Mouse (Mus musculus) frontal cortex, postnatal 10 days (tissue): ENCODE results near the gene Prss35.

Source experiments
- DNase-seq, 2 experiments: peaks; one replicate each; pipeline ENCODE4 v3.0.0; 2022; ENCODE audit warnings: low spot score in 2 of 2, mixed read lengths in 1 of 2

The Prss35 gene

GRCm38 (mm10) chr9:86798129-86798528, 54.7 kb downstream of the Prss35 start:
- DNase-seq = no peak

- no peak for DNase-seq
These were observed 55.2 kb downstream of the Prss35 start for GRCm38 (mm10) chr9:86798686-86799085.

GRCm38 (mm10) chr9:86799099-86799498, 55.6 kb downstream of the Prss35 start:
- no peak for DNase-seq

GRCm38 (mm10) chr9:86800600-86801163, 57.2 kb downstream of the Prss35 start:
- DNase-seq = no peak
